Mouse (Mus musculus) ES-Bruce4 (cell line): ENCODE measurements around the gene Myo3b.

Experiments used
- CTCF ChIP-seq: IDR thresholded peaks from one replicate; pipeline ENCODE4 v1.8.1; 2011; ENCODE audit warnings: low read depth, low read length
- POLR2A ChIP-seq: IDR thresholded peaks from one replicate; pipeline ENCODE4 v1.8.1; 2011; ENCODE audit warnings: low read length; ENCODE audit not compliant: insufficient read depth

GRCm38 (mm10) chr2:70262565-70263082 lies 223.7 kb downstream of the Myo3b start:
- no peak for TF ChIP-seq CTCF
- TF ChIP-seq POLR2A = no peak
